Mouse (Mus musculus) ovary, postnatal 14 days (tissue): ENCODE measurements around the gene Mlkl.

ENCODE experiments used
- DNase-seq: peaks from one replicate; pipeline ENCODE4 v3.0.0; 2022; ENCODE audit warnings: low spot score

The Mlkl gene

DNA sequence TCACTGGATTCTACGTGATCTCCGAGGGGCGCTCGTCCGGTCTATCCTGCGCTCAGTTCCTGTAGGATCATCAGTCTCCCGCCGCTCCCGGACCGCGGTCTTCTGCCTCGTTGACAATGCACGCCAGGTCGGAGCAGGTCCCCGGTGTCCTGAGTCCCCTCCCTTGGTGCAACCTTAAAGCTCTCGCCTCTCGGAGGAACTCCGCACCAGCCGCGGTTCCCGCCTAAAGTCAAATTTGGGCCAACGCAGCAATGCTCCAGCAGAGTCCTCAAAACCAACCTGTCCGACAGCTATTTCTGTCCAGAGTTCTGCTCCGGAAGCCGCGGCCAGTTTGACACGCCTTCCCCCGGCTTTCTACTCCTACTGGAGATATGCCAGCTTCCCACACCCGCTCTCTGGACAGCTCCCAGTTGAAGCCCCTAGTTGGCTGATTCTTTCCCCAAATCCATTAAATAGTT lies at the start of gene Mlkl:
Mlkl (minus strand) TSS at position 288 of the 458 bp plus-strand sequence.
- peak; percentile 51 for DNase-seq

DNA sequence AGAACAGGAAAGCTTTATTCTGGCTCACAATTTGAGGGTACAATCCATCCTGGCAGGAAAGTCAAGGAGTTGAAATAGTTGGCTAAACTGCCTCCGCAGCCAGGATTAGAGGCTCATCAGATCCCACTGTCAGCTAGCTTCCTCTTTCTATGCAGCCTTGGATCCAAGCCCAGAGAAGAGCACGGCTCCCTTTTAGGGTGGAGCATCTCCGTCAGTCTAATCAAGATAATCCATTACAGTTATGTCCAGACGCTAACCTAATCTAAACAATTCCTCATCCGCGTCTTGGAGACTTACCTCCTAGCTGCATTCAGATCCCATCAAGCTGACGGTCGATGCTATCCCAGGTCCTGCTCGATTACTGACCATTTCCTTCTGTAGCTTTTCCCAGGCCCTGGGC lies 47.9 kb upstream of the Mlkl start:
- DNase-seq: no peak

DNA sequence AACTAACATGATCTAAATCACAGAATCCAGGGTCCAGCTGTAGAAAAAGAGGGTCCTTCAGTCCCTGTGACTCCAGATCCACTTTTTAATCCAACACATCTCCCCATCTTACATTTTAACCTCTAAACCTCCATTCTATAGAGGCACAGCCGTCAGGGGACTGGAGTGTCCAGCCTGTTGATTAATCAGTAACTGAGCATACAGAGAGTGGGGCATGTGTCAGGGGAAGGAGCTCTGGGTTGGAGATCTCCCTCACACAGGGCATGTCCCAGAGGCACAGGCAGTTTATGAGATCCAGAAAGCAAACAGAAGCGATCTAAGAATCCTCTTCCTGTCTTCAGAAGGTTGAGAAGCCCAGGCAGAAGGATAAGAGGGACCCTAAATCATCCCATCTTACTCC lies 46.7 kb upstream of the Mlkl start:
- no peak for DNase-seq

GRCm38 (mm10) chr8:111375192-111375591 lies 37.2 kb upstream of the Mlkl start:
- DNase-seq: no peak

- no peak for DNase-seq
Measured at GRCm38 (mm10) chr8:111369711-111370110, 31.7 kb upstream of the Mlkl start.

GRCm38 (mm10) chr8:111367350-111367749 lies 29.4 kb upstream of the Mlkl start:
- DNase-seq: no peak

DNA sequence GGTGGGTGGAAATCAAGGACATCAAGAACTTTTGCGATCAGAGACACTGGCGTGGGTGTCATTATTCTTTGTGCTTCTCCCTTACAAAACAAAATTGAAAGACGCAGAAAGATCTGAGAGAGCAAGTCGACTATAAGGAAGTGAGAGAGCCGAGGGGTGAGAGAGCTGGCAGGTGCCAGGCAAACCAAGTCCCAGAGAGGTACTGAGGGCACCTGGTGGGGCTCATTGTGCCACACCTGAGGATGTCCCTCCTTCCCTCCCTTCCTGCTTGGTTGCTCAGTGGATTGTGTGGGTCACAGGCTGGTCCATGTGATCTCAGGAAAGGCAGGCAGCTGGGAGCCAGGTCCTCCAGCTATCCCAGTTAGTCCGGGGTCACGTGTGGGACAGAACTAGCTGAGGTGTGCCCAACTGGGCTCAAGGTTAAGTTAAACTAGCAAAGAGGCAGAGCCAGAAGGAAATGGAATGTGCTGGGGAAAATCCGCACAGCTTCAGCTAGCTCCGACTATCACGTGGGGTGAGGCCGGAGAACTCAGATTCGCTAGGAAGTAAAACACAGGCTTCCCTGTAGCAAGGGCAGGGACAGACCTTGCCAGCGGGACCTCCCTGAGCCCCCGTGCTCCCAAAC lies 28.7 kb upstream of the Mlkl start:
- no peak for DNase-seq

DNA sequence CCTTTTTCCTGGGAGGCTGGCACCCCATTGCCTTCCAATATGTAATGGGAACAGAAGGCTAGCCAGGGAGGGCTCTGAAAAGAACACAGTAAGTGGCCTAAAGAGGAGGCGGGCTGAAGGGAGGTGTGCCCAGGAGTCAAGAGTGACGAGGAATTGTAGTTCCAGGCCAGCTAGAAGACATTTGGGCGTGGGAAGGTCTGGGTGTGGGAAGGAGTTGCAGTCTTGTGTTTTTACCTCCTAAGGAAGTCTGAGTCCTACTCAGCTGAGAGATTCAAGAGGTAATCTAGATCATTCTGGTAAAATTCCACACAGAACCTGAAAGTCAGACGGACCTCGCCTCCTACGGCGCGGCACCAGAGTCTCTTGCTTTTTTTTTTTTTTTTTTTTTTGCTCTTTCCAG lies 25.5 kb upstream of the Mlkl start:
- no peak for DNase-seq

- no peak for DNase-seq
Measured at GRCm38 (mm10) chr8:111360579-111361209, 22.7 kb upstream of the Mlkl start.

GRCm38 (mm10) chr8:111359936-111360335 lies 22.0 kb upstream of the Mlkl start:
- DNase-seq: no peak

GRCm38 (mm10) chr8:111358905-111359304 lies 20.9 kb upstream of the Mlkl start:
- no peak for DNase-seq

GRCm38 (mm10) chr8:111357433-111357832 lies 19.5 kb upstream of the Mlkl start:
- no peak for DNase-seq

DNA sequence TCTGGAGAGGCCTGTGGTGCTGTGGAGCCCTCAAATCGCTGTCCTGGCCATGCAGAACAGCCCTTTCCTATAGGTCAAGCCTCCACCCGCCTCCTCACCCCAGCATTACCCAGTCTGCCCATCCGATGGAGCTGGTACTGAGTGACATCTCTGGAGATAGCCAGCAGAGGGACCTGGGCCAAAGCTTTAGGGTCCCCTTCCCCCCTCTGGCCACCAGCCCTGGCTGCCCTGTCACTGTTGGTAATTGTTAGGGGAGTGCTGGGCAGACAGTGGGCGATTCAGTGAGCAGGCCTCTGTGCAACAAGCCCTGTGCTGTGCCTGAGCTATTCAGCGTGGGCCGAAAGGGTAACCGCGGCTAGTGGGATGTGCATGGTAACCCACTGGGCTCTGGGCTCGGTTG lies 15.5 kb upstream of the Mlkl start:
- no peak for DNase-seq

GRCm38 (mm10) chr8:111352289-111352688 lies 14.3 kb upstream of the Mlkl start:
- DNase-seq: no peak

GRCm38 (mm10) chr8:111350577-111350976 lies 12.6 kb upstream of the Mlkl start:
- DNase-seq: no peak

DNA sequence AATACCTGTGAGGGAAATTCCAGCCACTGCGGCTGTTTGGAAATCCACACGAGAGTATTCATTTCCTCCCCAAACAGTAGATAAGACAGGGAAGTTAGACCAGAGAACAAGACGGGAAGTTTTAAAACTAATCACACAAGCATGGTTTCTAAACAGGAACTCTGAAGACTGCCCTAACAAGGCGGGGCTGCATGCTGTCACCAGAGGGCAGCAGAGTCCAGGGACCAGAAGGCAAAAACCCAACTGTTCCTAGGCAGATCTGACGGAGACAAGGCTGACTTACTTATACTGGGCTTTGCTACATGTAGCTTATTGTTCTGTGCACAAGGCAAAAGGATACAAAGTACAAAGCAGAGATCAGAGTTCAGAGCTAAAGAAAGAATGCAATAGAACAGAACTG lies 5.2 kb upstream of the Mlkl start:
- DNase-seq: peak; percentile 77

DNA sequence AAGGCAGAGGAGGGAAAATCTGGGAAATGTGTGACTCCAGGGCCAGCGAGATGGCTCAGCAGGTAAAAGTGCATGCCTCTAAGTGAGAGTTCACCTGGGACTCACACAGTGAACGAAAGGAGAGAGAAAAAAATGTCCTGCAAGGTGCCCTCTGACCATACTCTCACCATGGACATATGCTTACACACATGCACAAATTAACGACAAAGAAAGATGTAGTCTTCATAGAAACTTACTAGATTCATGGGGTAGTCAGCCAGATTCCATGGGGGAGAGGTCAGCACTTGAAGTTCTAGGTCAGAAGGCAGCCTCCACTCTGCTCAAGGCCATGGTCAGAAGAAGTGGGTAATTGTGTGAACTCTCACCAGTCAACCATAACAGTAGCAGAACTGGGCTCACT lies 2.2 kb upstream of the Mlkl start:
- no peak for DNase-seq

- no peak for DNase-seq
Measured at GRCm38 (mm10) chr8:111338370-111339208, 612 bp upstream of the Mlkl start.

DNA sequence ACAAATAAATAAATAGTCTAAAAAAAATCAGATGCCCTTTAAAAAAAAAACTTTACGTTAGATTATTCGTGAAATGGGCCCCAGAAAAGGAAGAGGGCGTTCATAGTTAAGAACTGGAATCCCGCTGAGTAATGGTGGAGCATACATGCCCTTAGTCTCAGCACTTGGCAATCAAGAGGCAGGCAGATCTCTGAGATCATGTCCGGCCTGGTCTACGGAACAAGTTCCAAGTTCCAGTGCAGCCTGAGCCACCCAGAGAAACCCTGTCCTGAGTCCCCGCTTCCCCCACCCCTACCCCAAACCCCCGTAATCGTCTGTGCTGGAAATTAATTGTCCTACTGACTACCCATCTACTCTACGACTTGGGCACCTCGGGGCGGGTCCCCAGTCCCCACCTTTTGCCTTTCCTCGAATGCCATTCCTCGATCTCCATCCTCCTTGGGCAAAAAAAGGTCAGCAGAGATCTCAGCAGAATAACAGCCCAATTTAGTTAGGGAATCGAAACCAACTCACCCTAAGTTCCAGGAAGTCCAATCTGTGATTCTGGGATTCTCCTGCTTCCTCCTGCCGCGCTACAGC lies 577 bp downstream of the Mlkl start:
- no peak for DNase-seq

GRCm38 (mm10) chr8:111336692-111337091 lies 1.3 kb downstream of the Mlkl start:
- no peak for DNase-seq

DNA sequence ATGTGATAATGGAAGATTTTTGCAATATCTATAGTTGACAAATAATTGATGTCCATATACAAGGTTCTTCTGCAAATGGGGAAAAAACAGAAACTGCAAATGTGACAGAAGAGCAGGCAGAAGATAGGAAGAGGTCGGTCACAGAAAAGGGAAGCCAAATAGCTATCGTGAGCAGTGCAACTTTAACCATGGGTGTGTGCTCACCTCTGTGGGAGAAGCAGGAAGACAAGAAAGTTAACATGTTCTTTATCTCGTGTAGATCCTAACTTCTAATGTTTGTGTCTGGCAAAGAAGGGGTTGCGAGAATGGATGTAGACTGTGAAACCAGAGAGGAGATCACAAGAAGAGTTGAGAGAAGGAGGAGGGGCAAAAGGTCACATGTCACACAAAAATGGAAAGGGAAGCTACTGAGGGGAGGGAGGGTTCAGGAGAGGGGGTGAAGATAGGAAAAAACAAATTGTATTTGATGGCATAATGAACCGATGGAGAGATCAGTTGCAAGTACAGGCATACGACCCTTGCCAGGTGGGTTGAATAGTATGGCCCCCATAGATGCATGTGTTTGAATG lies 12.7 kb downstream of the Mlkl start:
- no peak for DNase-seq

- DNase-seq: no peak
Measured at GRCm38 (mm10) chr8:111314729-111315128, 23.2 kb downstream of the Mlkl start.
